Mouse (Mus musculus): ENCODE data around the gene Asb12. TPM values are rescaled to one million over a fixed set of nuclear protein-coding genes. Genes with fewer than 3 reads are reported as not detected.
"Not testable (repeated sequence)": the region's sequence is repeated elsewhere in the genome, so short reads cannot be mapped to it uniquely, and the experiment has no call there.

Gene Asb12
- polyA plus RNA-seq (2014; fragmentation: Nextera tagmentation; extraction: Ambion mirVana) = not detected in 2 replicates

DNA sequence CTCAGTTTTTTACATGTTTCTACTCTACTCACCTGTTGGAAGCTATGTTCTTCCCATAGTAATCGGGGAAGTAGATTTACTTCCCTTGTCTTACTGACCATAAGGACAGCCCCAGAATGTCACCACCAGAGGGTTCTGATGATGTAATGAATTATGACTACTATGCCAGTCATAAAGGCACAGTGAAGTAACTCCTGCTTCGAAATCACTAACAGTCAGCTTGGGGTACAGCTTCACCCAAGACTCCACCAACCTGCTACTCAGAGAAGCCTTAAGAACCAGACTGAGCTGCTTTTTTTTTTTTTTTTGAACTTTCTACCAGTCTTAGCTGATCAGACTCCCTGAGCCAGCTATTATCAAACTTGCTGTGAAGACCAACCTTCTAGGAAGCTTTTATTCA lies at the start of gene Asb12, which contains the start of gene Pfn5:
Gene Asb12, minus strand, starts transcription at position 101 of the 400 bp plus-strand sequence.
Gene Pfn5, plus strand, starts transcription at position 218 of the 400 bp plus-strand sequence.
- Histone ChIP-seq H3K27me3 (replicated peaks; ENCODE audit: control insufficient read depth, insufficient read depth, low read length) (no peaks in the 10 kb centered on the region), H3K9me3 (ENCODE audit: control insufficient read depth, low read length) (no peaks in the 10 kb centered on the region), H3K4me1 (replicated peaks; ENCODE audit: control insufficient read depth, insufficient read depth, low read length) (no peaks in the 10 kb centered on the region), H3K9ac (ENCODE audit: low read depth, low read length) (no peak within 1 kb of the TSS), H3K27ac (ENCODE audit: low read depth, low read length) (no peak within 1 kb of the TSS), H3K4me3 (ENCODE audit: low read depth, low read length) (no peak within 1 kb of the TSS), H3K36me3 (ENCODE audit: control insufficient read depth, insufficient read depth, low read length) (no peaks in the 10 kb centered on the region), H3K4me2 (no peak within 1 kb of the TSS)
- no peak for ATAC-seq (replicated peaks; ENCODE audit: low FRiP score)
- WGBS = 81% methylated on average over 2 of the region's 2 CpGs
- no peak for DNase-seq (ENCODE audit: low spot score)

DNA sequence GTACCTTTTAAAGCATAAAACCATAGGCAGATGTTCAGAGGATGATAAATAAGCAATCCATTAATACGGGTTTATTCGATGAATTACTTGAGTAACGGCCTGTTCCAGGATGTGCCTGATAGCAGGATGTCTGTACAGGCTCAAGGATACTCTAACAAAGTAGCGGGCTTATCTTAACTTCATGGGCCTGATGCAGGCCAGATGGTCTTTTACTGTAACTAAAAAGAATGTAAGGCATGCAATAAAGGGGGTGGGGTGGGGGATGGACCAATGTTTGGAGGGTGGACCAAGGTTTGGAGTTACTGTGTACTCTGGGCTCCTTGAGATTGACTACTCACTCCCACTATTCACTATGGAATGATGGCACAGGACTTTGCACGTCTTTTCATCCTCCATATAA lies 42.8 kb upstream of the Asb12 start:
- Histone ChIP-seq H3K4me2 (no peak overlapping the region), H3K4me1 (replicated peaks; ENCODE audit: control insufficient read depth, insufficient read depth, low read length) (no peaks in the 10 kb centered on the region), H3K36me3 (ENCODE audit: control insufficient read depth, insufficient read depth, low read length) (no peaks in the 10 kb centered on the region), H3K9me3 (ENCODE audit: control insufficient read depth, low read length) (no peaks in the 10 kb centered on the region), H3K27me3 (replicated peaks; ENCODE audit: control insufficient read depth, insufficient read depth, low read length) (no peaks in the 10 kb centered on the region), H3K4me3 (ENCODE audit: low read depth, low read length) (no peak overlapping the region), H3K27ac (ENCODE audit: low read depth, low read length) (no peak overlapping the region), H3K9ac (ENCODE audit: low read depth, low read length) (no peak overlapping the region)
- DNase-seq (ENCODE audit: low spot score) (no peak), ATAC-seq (replicated peaks; ENCODE audit: low FRiP score) (0 out of 2 replicates have a peak, but pooled peaks have one; percentile 20)
- 60% methylated on average over 5 of the region's 5 CpGs for WGBS

DNA sequence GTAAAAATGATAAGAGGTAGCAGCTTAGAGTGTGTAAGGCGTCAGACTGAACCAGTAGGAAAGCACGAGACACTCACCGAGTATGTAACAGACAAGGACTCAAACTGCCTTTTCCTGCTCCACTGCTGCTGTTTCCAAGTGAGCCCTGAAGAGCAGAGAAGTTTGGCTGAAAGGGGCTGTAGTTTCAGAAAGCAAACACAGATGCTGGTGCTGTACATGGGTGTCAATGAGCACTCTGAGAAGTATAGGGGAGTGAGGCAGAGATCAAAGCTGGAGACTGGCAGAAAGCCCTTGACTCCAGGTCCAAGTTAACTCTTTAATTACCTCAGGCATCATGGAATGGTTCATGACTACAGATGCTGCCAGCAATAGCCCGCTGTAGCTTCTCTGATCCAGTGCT lies 3.5 kb downstream of the Asb12 start:
- no peaks in the 10 kb centered on the region for H3K4me1 ChIP-seq (replicated peaks; ENCODE audit: control insufficient read depth, insufficient read depth, low read length)
- 66% methylated on average over 4 of the region's 4 CpGs for WGBS
- no peak for DNase-seq (ENCODE audit: low spot score)

DNA sequence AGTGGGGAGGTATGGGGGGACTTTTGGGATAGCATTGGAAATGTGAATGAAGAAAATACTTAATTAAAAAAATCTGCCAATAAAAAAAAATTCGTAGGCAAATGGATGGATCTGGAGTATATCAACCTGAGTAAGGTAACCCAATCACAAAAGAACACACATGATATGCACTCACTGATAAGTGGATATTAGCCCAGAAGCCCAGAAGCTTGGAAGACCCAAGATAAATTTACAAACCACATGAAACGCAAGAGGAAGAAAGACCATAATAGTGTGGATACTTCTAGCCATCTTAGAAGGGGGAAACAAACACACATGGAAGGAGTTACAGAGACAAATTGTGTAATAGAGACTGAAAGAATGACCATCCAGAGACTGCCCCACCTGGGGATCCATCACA lies 22.3 kb downstream of the Asb12 start:
- not testable (repeated sequence) for ATAC-seq (replicated peaks; ENCODE audit: low FRiP score); H3K27me3 ChIP-seq (replicated peaks; ENCODE audit: control insufficient read depth, insufficient read depth, low read length); DNase-seq (ENCODE audit: low spot score); H3K4me1 ChIP-seq (replicated peaks; ENCODE audit: control insufficient read depth, insufficient read depth, low read length); H3K4me2 ChIP-seq; H3K9me3 ChIP-seq (ENCODE audit: control insufficient read depth, low read length); H3K9ac ChIP-seq (ENCODE audit: low read depth, low read length); H3K27ac ChIP-seq (ENCODE audit: low read depth, low read length); H3K36me3 ChIP-seq (ENCODE audit: control insufficient read depth, insufficient read depth, low read length); H3K4me3 ChIP-seq (ENCODE audit: low read depth, low read length)
- 70% methylated on average over 2 of the region's 2 CpGs for WGBS

More for the DNA sequence above, 3.5 kb downstream of the Asb12 start:
- no peaks in the 10 kb centered on the region for H3K9me3 ChIP-seq (ENCODE audit: control insufficient read depth, low read length)
- no peak overlapping the region for H3K4me3 ChIP-seq (ENCODE audit: low read depth, low read length)
- no peak overlapping the region for H3K4me2 ChIP-seq
- H3K27me3 ChIP-seq (replicated peaks; ENCODE audit: control insufficient read depth, insufficient read depth, low read length) = no peaks in the 10 kb centered on the region
- H3K36me3 ChIP-seq (ENCODE audit: control insufficient read depth, insufficient read depth, low read length) = no peaks in the 10 kb centered on the region
- ATAC-seq (replicated peaks; ENCODE audit: low FRiP score) = no peak
- no peak overlapping the region for H3K27ac ChIP-seq (ENCODE audit: low read depth, low read length)
- no peak overlapping the region for H3K9ac ChIP-seq (ENCODE audit: low read depth, low read length)

DNA sequence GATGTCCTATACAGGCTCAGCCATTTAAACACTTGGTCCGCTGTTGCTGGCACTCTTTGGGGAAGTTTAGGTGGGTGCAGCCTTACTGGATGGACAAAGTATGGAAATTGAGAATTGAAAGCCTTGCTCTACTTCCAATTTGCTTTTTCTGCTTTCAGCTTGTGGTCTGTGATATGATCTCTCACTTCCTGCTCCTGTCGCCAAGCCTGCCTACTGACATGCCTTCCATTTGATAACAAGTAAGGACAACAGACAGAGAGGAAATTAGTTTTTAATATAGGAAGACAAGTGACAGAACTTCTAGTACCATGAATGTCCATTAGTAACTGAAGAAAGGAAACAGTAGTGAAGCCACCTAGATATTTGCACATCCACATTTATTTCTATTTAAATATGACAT lies 32.6 kb downstream of the Asb12 start:
- no peak overlapping the region for H3K4me3 ChIP-seq (ENCODE audit: low read depth, low read length)
- H3K27me3 ChIP-seq (replicated peaks; ENCODE audit: control insufficient read depth, insufficient read depth, low read length) = no peaks in the 10 kb centered on the region
- no peak for DNase-seq (ENCODE audit: low spot score)
- H3K4me2 ChIP-seq = no peak overlapping the region
- H3K36me3 ChIP-seq (ENCODE audit: control insufficient read depth, insufficient read depth, low read length) = no peaks in the 10 kb centered on the region
- H3K9ac ChIP-seq (ENCODE audit: low read depth, low read length) = no peak overlapping the region
- H3K27ac ChIP-seq (ENCODE audit: low read depth, low read length) = no peak overlapping the region
- H3K9me3 ChIP-seq (ENCODE audit: control insufficient read depth, low read length) = no peaks in the 10 kb centered on the region
- ATAC-seq (replicated peaks; ENCODE audit: low FRiP score) = no peak
- WGBS = 50% methylated on average over 2 of the region's 2 CpGs
- H3K4me1 ChIP-seq (replicated peaks; ENCODE audit: control insufficient read depth, insufficient read depth, low read length) = no peaks in the 10 kb centered on the region

DNA sequence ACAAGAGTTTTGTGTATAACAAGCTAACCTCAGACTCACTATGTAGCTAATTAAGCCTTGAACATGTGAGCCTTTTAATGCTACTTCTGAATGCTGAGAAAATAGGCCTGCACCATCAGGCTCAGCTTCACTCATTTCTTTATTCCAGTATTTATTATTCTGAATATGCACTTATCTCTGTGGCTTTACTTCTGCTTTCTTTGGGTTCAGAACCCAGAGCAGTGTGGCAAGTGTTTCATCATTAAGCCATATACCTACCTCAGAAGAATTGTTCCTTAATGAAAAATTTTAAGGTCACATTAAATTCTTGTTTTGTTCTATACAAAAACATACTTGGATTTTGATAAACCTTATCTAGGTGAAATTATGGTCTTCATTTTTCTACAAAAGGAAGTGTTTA lies 33.9 kb downstream of the Asb12 start:
- Histone ChIP-seq H3K27ac (ENCODE audit: low read depth, low read length) (no peak overlapping the region), H3K4me3 (ENCODE audit: low read depth, low read length) (no peak overlapping the region), H3K27me3 (replicated peaks; ENCODE audit: control insufficient read depth, insufficient read depth, low read length) (no peaks in the 10 kb centered on the region), H3K36me3 (ENCODE audit: control insufficient read depth, insufficient read depth, low read length) (no peaks in the 10 kb centered on the region), H3K4me2 (no peak overlapping the region), H3K9me3 (ENCODE audit: control insufficient read depth, low read length) (no peaks in the 10 kb centered on the region), H3K4me1 (replicated peaks; ENCODE audit: control insufficient read depth, insufficient read depth, low read length) (no peaks in the 10 kb centered on the region), H3K9ac (ENCODE audit: low read depth, low read length) (no peak overlapping the region)
- ATAC-seq (replicated peaks; ENCODE audit: low FRiP score) (no peak), DNase-seq (ENCODE audit: low spot score) (no peak)

DNA sequence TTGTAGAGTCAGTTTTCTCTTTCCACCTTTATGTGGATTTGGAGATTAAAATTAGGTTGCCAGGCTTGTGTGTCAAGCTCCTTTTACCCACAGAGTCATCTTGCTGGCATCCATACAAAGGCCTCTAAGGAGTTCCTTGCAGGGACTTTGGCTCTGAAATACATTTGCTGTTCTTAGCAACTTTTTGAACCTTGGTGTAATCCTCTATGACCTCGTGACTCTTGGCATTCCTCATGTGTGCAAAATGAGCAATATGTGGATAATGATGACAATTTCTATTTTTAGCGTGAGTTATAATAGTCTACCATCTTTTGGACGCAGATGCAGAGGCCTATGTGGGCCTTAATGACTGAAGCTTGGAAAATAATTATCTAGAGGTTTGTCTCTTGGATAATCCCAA lies 100.6 kb downstream of the Asb12 start:
- H3K36me3 ChIP-seq (ENCODE audit: control insufficient read depth, insufficient read depth, low read length) = no peaks in the 10 kb centered on the region
- H3K27ac ChIP-seq (ENCODE audit: low read depth, low read length) = no peak overlapping the region
- H3K4me1 ChIP-seq (replicated peaks; ENCODE audit: control insufficient read depth, insufficient read depth, low read length) = no peaks in the 10 kb centered on the region
- 76% methylated on average over 3 of the region's 3 CpGs for WGBS
- no peaks in the 10 kb centered on the region for H3K27me3 ChIP-seq (replicated peaks; ENCODE audit: control insufficient read depth, insufficient read depth, low read length)
- H3K9ac ChIP-seq (ENCODE audit: low read depth, low read length) = no peak overlapping the region
- DNase-seq (ENCODE audit: low spot score) = no peak
- ATAC-seq (replicated peaks; ENCODE audit: low FRiP score) = no peak
- H3K9me3 ChIP-seq (ENCODE audit: control insufficient read depth, low read length) = no peaks in the 10 kb centered on the region
- no peak overlapping the region for H3K4me2 ChIP-seq
- H3K4me3 ChIP-seq (ENCODE audit: low read depth, low read length) = no peak overlapping the region

DNA sequence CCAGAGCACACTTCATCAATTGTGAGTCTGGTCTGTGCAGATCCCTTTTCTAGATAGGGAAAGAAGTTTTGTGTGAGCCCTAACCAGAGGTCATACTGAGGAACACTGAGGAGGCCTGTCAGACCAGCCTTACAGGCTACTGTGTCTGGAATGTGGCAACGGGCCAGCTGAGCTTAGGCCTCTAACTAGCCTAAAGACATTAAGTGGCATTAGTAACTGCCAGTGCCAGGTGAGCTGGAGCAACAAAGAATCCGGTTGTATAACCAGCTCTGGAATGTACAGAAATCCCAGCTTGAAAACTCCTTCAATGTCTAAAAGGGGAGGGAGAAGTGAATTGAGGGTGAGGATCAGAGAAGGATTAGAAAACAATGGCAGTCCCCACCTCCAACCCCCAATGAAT lies 111.9 kb downstream of the Asb12 start:
- Histone ChIP-seq H3K27me3 (replicated peaks; ENCODE audit: control insufficient read depth, insufficient read depth, low read length) (no peaks in the 10 kb centered on the region), H3K27ac (ENCODE audit: low read depth, low read length) (no peak overlapping the region), H3K36me3 (ENCODE audit: control insufficient read depth, insufficient read depth, low read length) (no peaks in the 10 kb centered on the region), H3K4me1 (replicated peaks; ENCODE audit: control insufficient read depth, insufficient read depth, low read length) (no peaks in the 10 kb centered on the region; the same call in 1 of the 2 replicates), H3K4me3 (ENCODE audit: low read depth, low read length) (no peak overlapping the region), H3K4me2 (no peak overlapping the region), H3K9me3 (ENCODE audit: control insufficient read depth, low read length) (no peaks in the 10 kb centered on the region), H3K9ac (ENCODE audit: low read depth, low read length) (no peak overlapping the region)
- DNase-seq (ENCODE audit: low spot score) = no peak
- no peak for ATAC-seq (replicated peaks; ENCODE audit: low FRiP score)
- WGBS = 75% methylated on average over 2 of the region's 2 CpGs

DNA sequence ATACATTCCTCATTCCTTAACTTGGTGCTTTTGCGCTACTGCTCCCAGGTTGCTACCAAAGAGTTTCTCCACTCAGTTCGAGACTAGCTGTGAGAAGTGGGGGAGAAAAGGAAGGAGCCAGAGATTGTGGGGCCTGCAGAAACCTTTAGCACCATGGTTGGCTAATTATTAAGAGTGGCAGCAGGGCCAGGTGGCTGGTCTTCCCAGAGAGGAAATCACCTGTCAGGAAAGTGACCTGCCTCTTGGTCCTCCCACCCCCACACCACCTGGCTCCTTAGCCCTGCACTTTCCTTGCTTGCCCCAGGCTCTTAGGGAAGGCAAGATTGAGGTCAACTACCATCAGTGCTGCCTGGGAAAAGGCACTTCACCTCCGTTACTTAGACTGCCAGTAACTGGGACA lies 112.6 kb downstream of the Asb12 start:
- Histone ChIP-seq H3K9ac (ENCODE audit: low read depth, low read length) (peak overlapping the region; percentile 26; the same call in 1 of the 2 replicates), H3K4me2 (peak overlapping the region; percentile 44), H3K27ac (ENCODE audit: low read depth, low read length) (no peak overlapping the region), H3K36me3 (ENCODE audit: control insufficient read depth, insufficient read depth, low read length) (no peaks in the 10 kb centered on the region), H3K4me1 (replicated peaks; ENCODE audit: control insufficient read depth, insufficient read depth, low read length) (no peaks in the 10 kb centered on the region; the same call in 1 of the 2 replicates), H3K27me3 (replicated peaks; ENCODE audit: control insufficient read depth, insufficient read depth, low read length) (no peaks in the 10 kb centered on the region), H3K4me3 (ENCODE audit: low read depth, low read length) (peak overlapping the region; percentile 64), H3K9me3 (ENCODE audit: control insufficient read depth, low read length) (no peaks in the 10 kb centered on the region)
- ATAC-seq (replicated peaks; ENCODE audit: low FRiP score) = no peak
- no peak for DNase-seq (ENCODE audit: low spot score)
- WGBS = 49% methylated on average over 3 of the region's 3 CpGs

Measured in liver, embryonic 11.5 days (tissue).